Mouse (Mus musculus): ENCODE measurements around the gene Fscn2. TPM values are rescaled to one million over a fixed set of nuclear protein-coding genes. Genes with fewer than 3 reads are reported as not detected.
"Not testable (repeated sequence)": the region's sequence is repeated elsewhere in the genome, so short reads cannot be mapped to it uniquely, and the experiment has no call there.

The Fscn2 gene
- polyA plus RNA-seq, 1 experiment from 2014 or later, result 0.49 TPM

- ATAC-seq (ENCODE audit: insufficient read depth, low FRiP score, low read depth), result 0 out of 2 replicates have a peak, but pooled peaks have one; percentile 27
- no peak overlapping the region for H3K4me2 ChIP-seq
- no peaks in the 10 kb centered on the region for H3K4me1 ChIP-seq
- no peak overlapping the region for H3K27ac ChIP-seq
- H3K9ac ChIP-seq, result no peak overlapping the region
- peaks cover 54% of the 10 kb centered on the region for H3K36me3 ChIP-seq
- H3K27me3 ChIP-seq (replicated peaks), result no peaks in the 10 kb centered on the region
- H3K9me3 ChIP-seq, result no peaks in the 10 kb centered on the region
- no peak overlapping the region for H3K4me3 ChIP-seq (replicated peaks)
- WGBS, result 58% methylated on average over 2 of the region's 2 CpGs
Observed at GRCm38 (mm10) chr11:120387157-120387556, 25.8 kb downstream of the Fscn2 start.

DNA sequence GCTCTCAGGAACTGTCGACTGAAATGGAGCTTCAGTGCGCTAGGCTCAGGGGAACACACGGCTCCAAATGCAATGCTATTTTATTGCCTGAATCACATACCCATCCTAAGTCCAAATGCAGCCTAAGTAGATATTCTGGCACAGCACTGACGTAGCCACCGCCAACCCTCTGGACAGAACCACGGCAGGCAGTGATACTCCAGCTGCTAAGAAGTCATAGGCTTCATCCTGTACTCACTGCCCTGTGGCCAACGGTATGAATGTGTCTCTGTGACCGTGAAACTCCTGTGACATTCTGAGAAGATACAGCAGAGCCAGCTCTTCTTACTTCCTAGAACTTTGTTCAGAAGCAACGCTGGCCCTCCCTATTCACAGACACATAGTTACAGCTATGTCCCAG lies 27.2 kb downstream of the Fscn2 start:
- Histone ChIP-seq H3K36me3 (peaks cover 44% of the 10 kb centered on the region), H3K9me3 (no peaks in the 10 kb centered on the region), H3K4me1 (no peaks in the 10 kb centered on the region), H3K27me3 (replicated peaks) (no peaks in the 10 kb centered on the region), H3K4me2 (no peak overlapping the region), H3K4me3 (replicated peaks) (no peak overlapping the region), H3K9ac (no peak overlapping the region), H3K27ac (no peak overlapping the region)
- WGBS, result 93% methylated on average over 9 of the region's 9 CpGs
- ATAC-seq (ENCODE audit: insufficient read depth, low FRiP score, low read depth), result no peak

- H3K27me3 ChIP-seq (replicated peaks), result no peaks in the 10 kb centered on the region
- H3K36me3 ChIP-seq, result peaks cover 12% of the 10 kb centered on the region
Observed at GRCm38 (mm10) chr11:120395661-120396060, 34.3 kb downstream of the Fscn2 start.

GRCm38 (mm10) chr11:120397602-120398001 lies 36.3 kb downstream of the Fscn2 start:
- Histone ChIP-seq H3K4me3 (replicated peaks) (no peak overlapping the region), H3K27ac (no peak overlapping the region), H3K36me3 (peaks cover 21% of the 10 kb centered on the region), H3K9ac (no peak overlapping the region), H3K4me1 (no peaks in the 10 kb centered on the region), H3K9me3 (no peaks in the 10 kb centered on the region), H3K4me2 (no peak overlapping the region), H3K27me3 (replicated peaks) (no peaks in the 10 kb centered on the region)
- no peak for ATAC-seq (ENCODE audit: insufficient read depth, low FRiP score, low read depth)
- WGBS, result 68% methylated on average over 2 of the region's 2 CpGs

More at GRCm38 (mm10) chr11:120395661-120396060, 34.3 kb downstream of the Fscn2 start:
- Histone ChIP-seq H3K9me3 (no peaks in the 10 kb centered on the region), H3K27ac (no peak overlapping the region), H3K4me2 (no peak overlapping the region), H3K4me1 (no peaks in the 10 kb centered on the region), H3K9ac (no peak overlapping the region), H3K4me3 (replicated peaks) (no peak overlapping the region)
- ATAC-seq (ENCODE audit: insufficient read depth, low FRiP score, low read depth), result no peak
- WGBS, result 80% methylated on average over 4 of the region's 4 CpGs

GRCm38 (mm10) chr11:120399319-120399718 lies 38.0 kb downstream of the Fscn2 start:
- Histone ChIP-seq H3K4me2 (no peak overlapping the region), H3K27ac (no peak overlapping the region), H3K27me3 (replicated peaks) (no peaks in the 10 kb centered on the region), H3K9me3 (no peaks in the 10 kb centered on the region), H3K4me3 (replicated peaks) (no peak overlapping the region), H3K4me1 (no peaks in the 10 kb centered on the region), H3K9ac (no peak overlapping the region), H3K36me3 (peaks cover 33% of the 10 kb centered on the region)
- no peak for ATAC-seq (ENCODE audit: insufficient read depth, low FRiP score, low read depth)
- WGBS, result 94% methylated on average over 2 of the region's 2 CpGs

DNA sequence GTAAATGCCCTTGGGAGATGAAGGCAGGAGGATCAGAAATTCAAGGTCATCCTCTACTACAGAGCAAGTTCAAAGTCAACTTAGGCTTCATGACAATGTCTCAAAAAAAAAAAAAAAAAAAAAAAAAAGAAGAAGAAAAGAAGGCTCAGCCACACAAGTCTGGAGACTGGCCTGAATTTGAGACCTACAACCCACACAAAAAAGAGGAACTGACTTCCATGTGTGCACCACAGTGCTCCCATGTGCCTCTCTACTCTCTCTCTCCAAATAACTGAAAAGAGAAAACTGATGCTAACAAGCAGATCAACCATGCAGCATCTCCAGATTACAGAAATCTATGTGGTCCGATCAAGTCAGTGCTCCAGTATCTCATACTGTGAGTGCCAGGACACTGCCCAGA lies 43.5 kb downstream of the Fscn2 start:
- H3K9me3 ChIP-seq, result no peaks in the 10 kb centered on the region
- H3K4me3 ChIP-seq (replicated peaks), result no peak overlapping the region
- peaks cover 68% of the 10 kb centered on the region for H3K36me3 ChIP-seq
- H3K4me2 ChIP-seq, result no peak overlapping the region
- no peak overlapping the region for H3K9ac ChIP-seq
- H3K27me3 ChIP-seq (replicated peaks), result no peaks in the 10 kb centered on the region
- ATAC-seq (ENCODE audit: insufficient read depth, low FRiP score, low read depth), result no peak
- no peak overlapping the region for H3K27ac ChIP-seq
- 100% methylated on average over 1 of the region's 1 CpGs for WGBS
- H3K4me1 ChIP-seq, result no peaks in the 10 kb centered on the region

DNA sequence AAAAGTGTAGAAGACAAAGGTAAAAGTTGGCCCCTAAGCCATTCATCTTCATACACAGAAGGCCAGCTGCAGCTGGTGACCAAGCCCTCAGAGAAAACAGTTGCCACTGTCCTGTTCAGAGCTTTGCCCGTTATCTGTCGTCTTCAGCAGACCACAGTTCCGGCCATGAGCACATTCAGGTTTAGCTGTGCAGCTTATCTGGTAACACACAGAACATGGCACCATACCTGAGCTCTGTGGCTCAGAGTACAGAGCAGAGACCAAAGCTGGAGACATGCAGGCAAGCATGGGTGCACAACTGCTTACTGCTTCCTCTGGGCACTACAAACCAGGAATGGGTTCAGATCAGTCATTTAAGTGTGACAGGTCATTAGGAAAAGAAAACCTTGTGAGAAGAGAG lies 44.5 kb downstream of the Fscn2 start:
- Histone ChIP-seq H3K4me3 (replicated peaks) (no peak overlapping the region), H3K27me3 (replicated peaks) (no peaks in the 10 kb centered on the region), H3K9me3 (no peaks in the 10 kb centered on the region), H3K9ac (no peak overlapping the region), H3K4me2 (no peak overlapping the region), H3K27ac (no peak overlapping the region), H3K36me3 (peaks cover 70% of the 10 kb centered on the region), H3K4me1 (no peaks in the 10 kb centered on the region)
- 85% methylated on average over 3 of the region's 3 CpGs for WGBS
- ATAC-seq (ENCODE audit: insufficient read depth, low FRiP score, low read depth), result peak; percentile 65; the same call in 1 of the 2 replicates

DNA sequence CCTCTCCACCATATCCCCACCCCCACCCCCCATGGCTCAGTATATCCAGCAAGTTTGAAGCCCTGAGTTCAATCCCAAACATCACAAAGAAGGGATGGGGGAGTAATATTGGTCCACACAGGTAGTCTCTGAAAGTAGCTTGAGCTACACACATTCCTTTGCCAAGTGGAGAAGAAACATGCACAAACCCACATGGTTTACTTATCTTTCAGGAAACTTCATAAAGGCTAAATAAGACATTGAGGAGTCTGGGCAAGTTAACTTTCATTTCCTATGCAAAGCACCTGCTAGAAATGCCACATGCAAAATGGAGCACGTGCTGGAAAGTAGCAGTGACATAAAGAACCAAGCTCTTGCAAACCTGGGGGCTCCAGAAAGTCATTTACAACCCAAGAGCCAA lies 45.1 kb downstream of the Fscn2 start:
- Histone ChIP-seq H3K4me2 (no peak overlapping the region), H3K27ac (no peak overlapping the region), H3K4me1 (no peaks in the 10 kb centered on the region), H3K36me3 (peaks cover 72% of the 10 kb centered on the region), H3K27me3 (replicated peaks) (no peaks in the 10 kb centered on the region), H3K4me3 (replicated peaks) (no peak overlapping the region), H3K9ac (no peak overlapping the region), H3K9me3 (no peaks in the 10 kb centered on the region)
- no peak for ATAC-seq (ENCODE audit: insufficient read depth, low FRiP score, low read depth)
- 86% methylated on average over 1 of the region's 1 CpGs for WGBS

DNA sequence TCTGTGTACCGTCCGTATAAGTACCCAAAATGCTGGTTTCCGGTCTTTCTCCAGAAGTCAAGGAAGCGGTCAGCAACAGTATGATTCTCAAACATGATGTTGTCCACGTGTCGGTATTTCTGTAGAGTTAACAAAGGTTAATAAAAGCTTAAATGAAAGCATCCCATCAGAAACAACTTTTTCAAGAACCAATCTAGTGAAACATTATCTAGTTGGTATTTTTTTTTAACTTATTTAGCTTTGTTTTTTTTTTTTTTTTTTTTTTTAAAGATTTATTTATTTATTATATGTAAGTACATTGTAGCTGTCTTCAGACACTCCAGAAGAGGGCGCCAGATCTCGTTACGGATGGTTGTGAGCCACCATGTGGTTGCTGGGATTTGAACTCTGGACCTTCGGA lies 52.3 kb downstream of the Fscn2 start:
- not testable (repeated sequence) for ATAC-seq (ENCODE audit: insufficient read depth, low FRiP score, low read depth); H3K27me3 ChIP-seq (replicated peaks); H3K4me1 ChIP-seq; H3K4me2 ChIP-seq; H3K9ac ChIP-seq; H3K27ac ChIP-seq; H3K4me3 ChIP-seq (replicated peaks); H3K9me3 ChIP-seq
- H3K36me3 ChIP-seq, result peaks cover 66% of the 10 kb centered on the region
- 96% methylated on average over 8 of the region's 10 CpGs for WGBS

Small RNA genes within 50 kb of the gene (microRNA-seq; reads per million reads assigned to microRNA genes)
- gene Gm23419 (not detected), gene Mir6935 (1.5 reads per million)

Other genes with a start within 250 kb of the Fscn2 start
- gene Slc38a10, start 210.2 kb upstream of the Fscn2 start, polyA plus RNA-seq (2015; fragmentation: Nextera tagmentation; extraction: Ambion mirVana), result 87.2 and 93.5 TPM in 2 replicates
- 7.2 and 7.9 TPM in 2 replicates for gene Bahcc1, start 128.6 kb upstream of the Fscn2 start, polyA plus RNA-seq (2015; fragmentation: Nextera tagmentation; extraction: Ambion mirVana)
- 2,501 and 2,557 TPM in 2 replicates for gene Actg1, start 13.0 kb upstream of the Fscn2 start, polyA plus RNA-seq (2015; fragmentation: Nextera tagmentation; extraction: Ambion mirVana)
- 31.5 and 33.0 TPM in 2 replicates for gene Faap100, start 17.2 kb downstream of the Fscn2 start, polyA plus RNA-seq (2015; fragmentation: Nextera tagmentation; extraction: Ambion mirVana)
- gene Nploc4, start 76.2 kb downstream of the Fscn2 start, polyA plus RNA-seq (2015; fragmentation: Nextera tagmentation; extraction: Ambion mirVana), result 28.1 and 29.8 TPM in 2 replicates
- not detected in 2 replicates for gene Tspan10, start 81.1 kb downstream of the Fscn2 start, polyA plus RNA-seq (2015; fragmentation: Nextera tagmentation; extraction: Ambion mirVana)
- gene Pde6g, start 92.0 kb downstream of the Fscn2 start, polyA plus RNA-seq (2015; fragmentation: Nextera tagmentation; extraction: Ambion mirVana), result 0.26 TPM in 1 of 2 replicates, not detected in the other
- 15.7 and 16.1 TPM in 2 replicates for gene Oxld1, start 96.5 kb downstream of the Fscn2 start, polyA plus RNA-seq (2015; fragmentation: Nextera tagmentation; extraction: Ambion mirVana)
- gene Ccdc137, start 96.6 kb downstream of the Fscn2 start, polyA plus RNA-seq (2015; fragmentation: Nextera tagmentation; extraction: Ambion mirVana), result 30.5 and 32.2 TPM in 2 replicates
- gene Arl16, start 106.1 kb downstream of the Fscn2 start, polyA plus RNA-seq (2015; fragmentation: Nextera tagmentation; extraction: Ambion mirVana), result 40.0 and 42.7 TPM in 2 replicates
- gene Mrpl12, start 123.1 kb downstream of the Fscn2 start, polyA plus RNA-seq (2015; fragmentation: Nextera tagmentation; extraction: Ambion mirVana), result 157 and 168 TPM in 2 replicates
- 70.7 and 71.4 TPM in 2 replicates for gene Slc25a10, start 130.3 kb downstream of the Fscn2 start, polyA plus RNA-seq (2015; fragmentation: Nextera tagmentation; extraction: Ambion mirVana)
- 1.7 and 2.4 TPM in 2 replicates for gene Gcgr, start 169.2 kb downstream of the Fscn2 start, polyA plus RNA-seq (2015; fragmentation: Nextera tagmentation; extraction: Ambion mirVana)
- 167 TPM in 2 replicates for gene Mcrip1, start 188.2 kb downstream of the Fscn2 start, polyA plus RNA-seq (2015; fragmentation: Nextera tagmentation; extraction: Ambion mirVana)
- 0.59 TPM in 1 of 2 replicates, not detected in the other for gene Ppp1r27, start 189.6 kb downstream of the Fscn2 start, polyA plus RNA-seq (2015; fragmentation: Nextera tagmentation; extraction: Ambion mirVana)
- 954 and 1,026 TPM in 2 replicates for gene P4hb, start 211.7 kb downstream of the Fscn2 start, polyA plus RNA-seq (2015; fragmentation: Nextera tagmentation; extraction: Ambion mirVana)
- 537 and 556 TPM in 2 replicates for gene Arhgdia, start 220.1 kb downstream of the Fscn2 start, polyA plus RNA-seq (2015; fragmentation: Nextera tagmentation; extraction: Ambion mirVana)
- 420 and 451 TPM in 2 replicates for gene Alyref, start 236.8 kb downstream of the Fscn2 start, polyA plus RNA-seq (2015; fragmentation: Nextera tagmentation; extraction: Ambion mirVana)
- gene Anapc11, start 236.9 kb downstream of the Fscn2 start, polyA plus RNA-seq (2015; fragmentation: Nextera tagmentation; extraction: Ambion mirVana), result 196 and 200 TPM in 2 replicates
- 9.8 and 12.1 TPM in 2 replicates for gene Npb, start 246.9 kb downstream of the Fscn2 start, polyA plus RNA-seq (2015; fragmentation: Nextera tagmentation; extraction: Ambion mirVana)

Measured in stomach, embryonic 15.5 days (tissue).